Comparison of ENCODE assay signal across 35 mouse cellular contexts in the genomic region with DNA sequence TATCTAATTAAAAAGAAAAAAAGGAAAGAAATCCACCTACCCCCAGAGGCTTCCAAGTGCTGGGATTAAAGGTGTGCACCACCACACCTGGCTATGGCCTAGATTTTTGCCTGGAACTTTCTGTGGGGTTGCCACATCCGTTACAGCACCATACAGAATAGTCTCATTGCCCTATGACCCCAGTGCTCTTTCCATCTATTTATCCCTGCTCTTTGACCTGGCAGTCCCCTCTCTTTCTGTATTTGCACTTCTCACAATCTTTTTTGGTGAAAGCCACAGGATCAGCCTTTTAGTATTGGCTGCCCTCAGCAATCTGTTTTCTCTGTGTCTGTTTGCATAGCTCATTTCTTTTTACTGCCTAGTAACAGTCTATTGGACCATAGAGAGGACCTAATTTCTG.
"Had no signal": no experiment of that assay in that cellular context is flagged by ENCODE, and none has a peak within 500 bp of the region (broad histone marks: within the 10 kb centered on the region; RNA-seq: fewer than 3 reads in every experiment).

No protein-coding gene starts in this region.

- H3K4me1 ChIP-seq: heart, embryonic 10.5 days; heart, embryonic 12.5 days; heart, embryonic 13.5 days; heart, embryonic 15.5 days; hindbrain, embryonic 12.5 days; hindbrain, embryonic 13.5 days; hindbrain, embryonic 15.5 days; intestine, embryonic 15.5 days; kidney, embryonic 15.5 days had no signal

- ATAC-seq: hindbrain, embryonic 16.5 days; hindbrain, postnatal 0 days; inflammation-experienced regulatory T-cells, adult 6 months; intestine, embryonic 15.5 days; intestine, embryonic 16.5 days; intestine, postnatal 0 days had no signal

- H3K4me2 ChIP-seq: heart, embryonic 11.5 days; heart, embryonic 12.5 days; heart, embryonic 13.5 days; heart, embryonic 15.5 days; hindbrain, embryonic 12.5 days; hindbrain, embryonic 13.5 days; hindbrain, embryonic 14.5 days; hindbrain, embryonic 15.5 days; intestine, embryonic 15.5 days; kidney, embryonic 15.5 days had no signal

- H3K9me3 ChIP-seq: heart, embryonic 10.5 days; heart, embryonic 12.5 days; heart, embryonic 13.5 days; heart, embryonic 15.5 days; hindbrain, embryonic 10.5 days; hindbrain, embryonic 12.5 days; hindbrain, embryonic 13.5 days; hindbrain, embryonic 15.5 days; intestine, embryonic 15.5 days; kidney, embryonic 15.5 days had no signal

- H3K27ac ChIP-seq: heart, adult 2 months; heart, embryonic 10.5 days; heart, embryonic 13.5 days; heart, embryonic 15.5 days; hindbrain, embryonic 10.5 days; hindbrain, embryonic 12.5 days; hindbrain, embryonic 13.5 days; hindbrain, embryonic 14.5 days; hindbrain, embryonic 15.5 days; hindbrain, postnatal 0 days; intestine, embryonic 15.5 days; kidney, embryonic 15.5 days; kidney, postnatal 0 days; layer of hippocampus, adult 2 months had no signal

- DNase-seq: heart, adult 2 months; heart, postnatal 10 days; heart, postnatal 14 days; heart, postnatal 36 days; heart, postnatal 4 days; kidney, adult 11 months; kidney, adult 18-20 months; kidney, adult 2 months; kidney, adult 8-10 months; kidney, adult 9 months; kidney, postnatal 10 days; kidney, postnatal 14 days; kidney, postnatal 25 days; kidney, postnatal 36 days; kidney, postnatal 4 days; layer of hippocampus, adult 9-11 months had no signal

- H3K27me3 ChIP-seq: heart, embryonic 15.5 days; intestine, embryonic 15.5 days had no signal

- H3K36me3 ChIP-seq: heart, embryonic 10.5 days; heart, embryonic 12.5 days; heart, embryonic 13.5 days; heart, embryonic 15.5 days; hindbrain, embryonic 10.5 days; hindbrain, embryonic 12.5 days; hindbrain, embryonic 13.5 days; hindbrain, embryonic 15.5 days; intestine, embryonic 15.5 days; kidney, embryonic 15.5 days had no signal

- H3K4me3 ChIP-seq: heart, adult 2 months; heart, embryonic 10.5 days; heart, embryonic 12.5 days; heart, embryonic 13.5 days; heart, embryonic 15.5 days; hindbrain, embryonic 10.5 days; hindbrain, embryonic 12.5 days; hindbrain, embryonic 13.5 days; hindbrain, embryonic 15.5 days; intestine, embryonic 15.5 days; kidney, embryonic 15.5 days; layer of hippocampus, adult 2 months had no signal

- H3K9ac ChIP-seq: heart, embryonic 12.5 days; heart, embryonic 13.5 days; heart, embryonic 15.5 days; hindbrain, embryonic 12.5 days; hindbrain, embryonic 13.5 days; hindbrain, embryonic 14.5 days; hindbrain, embryonic 15.5 days; intestine, embryonic 15.5 days; kidney, embryonic 15.5 days had no signal
